Mouse (Mus musculus): ENCODE measurements around the gene Tshz2.
A peak's percentile ranks its signal among the peaks of the same experiment; 100 is the strongest.

The Tshz2 gene

DNA sequence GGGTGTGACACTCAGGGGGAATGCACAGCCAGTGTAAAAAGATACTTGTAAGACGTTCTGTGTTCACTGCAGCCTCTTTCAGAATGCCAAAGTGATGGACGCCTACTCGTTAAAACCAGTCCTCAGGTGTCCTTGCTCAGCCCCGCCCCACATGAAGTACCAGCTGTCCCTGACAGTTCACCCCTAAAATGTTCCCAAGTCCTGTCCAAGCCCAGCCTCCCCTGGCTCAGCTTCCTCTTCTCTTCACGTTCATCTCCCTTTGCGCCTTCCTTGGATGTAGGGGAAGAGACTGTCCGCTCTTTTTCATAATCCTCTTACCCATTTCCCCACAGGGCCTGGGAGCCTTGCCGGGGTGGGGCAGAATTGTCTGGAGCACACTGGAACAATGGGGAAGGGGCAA, 374.0 kb downstream of the Tshz2 start:
- no peak for DNase-seq (ENCODE audit: low read depth, low spot score)

DNA sequence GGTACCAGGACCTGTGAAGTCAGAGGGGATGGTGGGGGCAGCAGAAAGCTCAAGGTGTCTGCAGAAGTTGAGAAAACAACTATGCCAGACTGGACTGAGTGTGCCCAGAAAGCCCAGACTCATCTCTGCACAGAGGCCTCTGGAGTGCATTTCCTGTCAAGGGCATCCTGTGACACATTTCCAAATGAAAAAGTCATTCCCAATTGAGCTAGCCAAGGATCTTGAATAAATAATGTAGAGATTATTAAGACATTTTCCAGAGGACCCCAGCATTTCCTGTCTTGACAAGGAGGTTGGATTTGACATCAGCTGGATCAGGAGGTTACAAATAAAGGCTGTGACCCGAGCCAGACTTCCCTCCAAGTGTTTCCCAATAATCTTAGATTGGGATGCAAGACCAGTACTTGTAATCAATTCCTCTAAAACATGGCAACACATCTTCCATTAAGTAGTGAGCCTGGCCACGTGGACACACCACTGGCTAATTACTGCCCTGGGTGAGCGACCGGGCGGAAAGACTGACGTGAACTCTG, 374.7 kb downstream of the Tshz2 start:
- DNase-seq (ENCODE audit: low read depth, low spot score): no peak

- DNase-seq (ENCODE audit: low read depth, low spot score): no peak
Measured at GRCm38 (mm10) chr2:170009729-170010128, 376.9 kb downstream of the Tshz2 start.

GRCm38 (mm10) chr2:170011858-170012257, 379.0 kb downstream of the Tshz2 start:
- DNase-seq (ENCODE audit: low read depth, low spot score): no peak

GRCm38 (mm10) chr2:170017302-170017701, 384.5 kb downstream of the Tshz2 start:
- no peak for DNase-seq (ENCODE audit: low read depth, low spot score)

DNA sequence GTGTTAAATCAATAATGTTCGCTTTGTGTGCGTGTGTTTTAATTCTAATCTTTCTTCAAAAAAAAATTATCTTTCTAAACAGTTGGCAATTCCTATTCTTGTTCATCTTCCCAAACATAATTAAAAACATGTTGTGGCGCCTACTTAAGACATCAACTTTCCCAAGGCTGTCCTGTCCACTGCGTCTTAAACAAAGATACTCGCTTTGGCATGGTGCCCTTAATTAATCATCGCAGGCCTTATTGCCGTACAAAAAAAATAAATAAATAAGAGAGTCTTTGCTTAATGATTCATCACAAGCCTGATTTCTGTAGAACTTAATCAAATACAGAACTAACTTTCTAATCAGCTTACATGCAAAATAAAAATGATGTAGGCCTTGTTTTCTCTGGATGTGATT, 385.1 kb downstream of the Tshz2 start:
- no peak for DNase-seq (ENCODE audit: low read depth, low spot score)

- DNase-seq (ENCODE audit: low read depth, low spot score): no peak
Measured at GRCm38 (mm10) chr2:170022953-170023352, 390.1 kb downstream of the Tshz2 start.

GRCm38 (mm10) chr2:170023741-170024140, 390.9 kb downstream of the Tshz2 start:
- no peak for DNase-seq (ENCODE audit: low read depth, low spot score)

- no peak for DNase-seq (ENCODE audit: low read depth, low spot score)
Measured at GRCm38 (mm10) chr2:170024939-170025338, 392.1 kb downstream of the Tshz2 start.

DNA sequence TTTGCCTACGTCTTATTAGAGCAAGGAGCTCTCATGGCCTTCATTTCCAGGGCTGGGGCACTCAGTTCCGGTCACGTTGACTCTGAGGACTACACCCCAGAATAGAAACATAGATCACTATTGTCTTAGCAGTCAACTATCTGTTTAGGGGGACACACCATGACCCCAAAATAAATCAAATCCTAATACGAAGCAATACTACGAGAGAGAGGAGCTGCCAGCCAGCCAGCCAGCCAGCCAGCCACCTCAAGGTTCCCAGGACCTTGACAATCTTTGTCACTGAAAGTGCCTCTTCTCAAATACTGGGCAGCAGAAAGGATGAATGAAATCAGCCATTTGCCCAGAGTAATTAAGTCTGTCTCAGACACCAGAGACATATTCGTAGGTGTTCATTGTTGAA, 393.1 kb downstream of the Tshz2 start:
- DNase-seq (ENCODE audit: low read depth, low spot score): no peak

DNA sequence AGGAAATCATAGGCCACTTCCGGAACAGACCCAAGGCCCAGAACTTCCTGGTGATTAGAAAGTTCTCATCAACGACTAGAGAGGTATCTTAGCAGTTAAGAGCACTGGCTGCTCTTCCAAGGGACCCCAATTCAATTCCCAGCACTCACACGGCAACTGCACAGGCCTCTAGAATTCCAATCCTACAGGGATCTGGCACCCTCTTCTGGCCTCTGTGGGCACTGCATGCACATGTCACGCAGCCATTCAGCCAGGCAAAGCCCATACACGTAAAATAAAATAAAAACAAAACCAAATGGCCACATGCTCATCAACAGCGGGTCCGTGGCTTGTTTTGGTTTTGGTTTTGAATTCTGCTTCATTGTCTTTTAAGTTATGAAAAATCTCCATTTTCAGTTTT, 395.0 kb downstream of the Tshz2 start:
- DNase-seq (ENCODE audit: low read depth, low spot score): no peak

DNA sequence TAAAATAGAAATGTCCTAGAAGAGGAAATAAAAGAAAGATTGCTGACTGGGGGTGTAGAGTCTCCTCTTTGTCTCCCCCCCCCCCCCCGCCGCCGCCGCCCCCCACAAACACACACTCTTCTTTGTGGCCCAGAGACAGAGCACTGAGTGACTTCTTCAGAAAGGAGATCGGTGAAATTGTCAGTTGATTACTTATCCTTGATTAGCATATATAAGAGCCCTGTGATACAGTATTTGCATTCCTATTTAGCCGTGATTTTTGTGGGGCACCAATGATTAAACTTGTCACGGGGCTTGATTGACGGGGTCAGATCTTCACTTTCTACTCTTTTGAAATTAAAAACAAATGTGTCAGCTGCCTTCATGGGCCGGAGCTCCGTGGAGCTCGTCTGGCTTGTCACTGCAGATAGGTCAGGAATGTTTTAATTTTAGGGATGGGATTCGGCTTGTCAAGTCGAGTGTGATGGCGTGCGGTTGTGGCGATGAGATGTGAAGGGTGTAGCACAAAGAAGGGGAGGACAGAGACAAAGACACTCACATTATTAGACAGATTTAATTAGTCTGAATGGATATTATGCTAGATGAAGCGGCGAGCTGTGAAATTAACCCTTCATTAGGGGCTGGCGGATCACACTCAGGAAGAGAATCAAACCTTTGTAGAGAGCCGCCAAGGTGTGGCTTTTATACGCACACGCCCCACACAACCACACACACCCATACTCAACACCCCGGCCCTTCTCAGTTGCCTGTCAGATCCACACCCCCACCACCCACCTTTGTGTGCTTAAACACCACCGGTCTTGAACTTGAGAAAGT, 395.9 kb downstream of the Tshz2 start:
- no peak for DNase-seq (ENCODE audit: low read depth, low spot score)

DNA sequence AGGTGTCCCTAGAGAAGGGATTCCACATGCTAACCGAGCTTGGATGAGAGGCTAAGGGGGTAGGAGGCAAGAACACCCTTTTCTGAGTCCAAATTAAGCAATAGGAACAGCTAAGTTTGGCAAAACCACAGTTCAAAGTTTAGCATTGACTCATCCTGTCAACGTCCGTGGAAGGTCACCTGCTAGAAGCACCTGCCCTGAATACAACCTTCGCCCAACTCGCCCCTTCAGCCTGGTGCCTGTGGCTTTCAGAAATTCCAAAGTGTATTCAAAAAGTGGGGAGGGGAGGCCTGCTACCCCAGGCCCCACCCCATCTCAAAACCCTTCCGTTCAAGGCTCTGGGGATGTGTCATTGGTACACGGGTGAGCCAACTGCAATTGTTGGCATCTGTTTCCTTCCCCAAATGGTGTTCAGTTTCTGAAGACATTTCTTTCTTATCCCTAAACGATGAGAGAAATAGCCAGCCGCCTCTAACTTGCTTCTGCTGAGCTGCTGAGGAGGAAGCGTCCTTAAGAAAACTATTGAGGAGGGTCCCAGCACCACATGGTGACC, 396.6 kb downstream of the Tshz2 start:
- no peak for DNase-seq (ENCODE audit: low read depth, low spot score)

DNA sequence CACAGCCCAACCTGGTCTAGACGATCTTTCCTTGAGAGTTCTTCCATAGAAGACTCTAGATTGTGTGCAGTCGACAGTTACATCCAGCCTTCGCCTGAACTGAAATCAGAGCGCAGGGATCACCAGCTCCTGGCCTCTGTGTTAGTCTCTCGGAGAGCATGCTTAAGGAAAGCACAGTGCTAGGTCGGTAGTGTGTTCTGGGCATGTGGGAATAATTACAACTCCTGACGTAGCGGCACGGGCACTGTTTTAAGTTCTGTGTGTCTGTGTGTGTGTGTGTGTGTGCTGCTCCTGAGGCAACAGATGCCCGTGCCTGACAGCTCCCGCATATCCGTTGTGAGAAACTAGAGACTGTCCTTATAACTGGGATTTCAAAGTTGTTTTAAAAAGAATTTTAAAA, 398.4 kb downstream of the Tshz2 start:
- DNase-seq (ENCODE audit: low read depth, low spot score): no peak

DNA sequence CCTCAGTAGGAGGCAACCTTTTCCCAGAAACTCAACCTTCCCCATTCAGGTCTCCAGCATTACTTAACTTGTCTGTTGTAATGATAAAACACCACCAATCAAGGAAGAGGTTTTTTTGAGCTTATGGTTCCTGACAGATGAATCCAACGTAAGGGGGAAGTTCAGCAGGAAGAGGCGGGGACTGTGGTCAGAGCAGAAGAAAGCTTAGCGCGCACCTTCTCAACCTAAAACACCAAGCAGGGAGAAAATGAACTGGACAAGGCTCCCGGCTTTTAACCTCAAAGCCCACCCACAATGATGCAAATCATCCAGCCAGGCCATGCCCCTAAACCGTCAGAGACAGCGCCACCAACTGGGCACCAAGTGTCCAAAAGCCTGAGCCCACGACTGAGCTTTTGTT, 399.1 kb downstream of the Tshz2 start:
- DNase-seq (ENCODE audit: low read depth, low spot score): no peak

GRCm38 (mm10) chr2:170033219-170033618, 400.4 kb downstream of the Tshz2 start:
- no peak for DNase-seq (ENCODE audit: low read depth, low spot score)

DNA sequence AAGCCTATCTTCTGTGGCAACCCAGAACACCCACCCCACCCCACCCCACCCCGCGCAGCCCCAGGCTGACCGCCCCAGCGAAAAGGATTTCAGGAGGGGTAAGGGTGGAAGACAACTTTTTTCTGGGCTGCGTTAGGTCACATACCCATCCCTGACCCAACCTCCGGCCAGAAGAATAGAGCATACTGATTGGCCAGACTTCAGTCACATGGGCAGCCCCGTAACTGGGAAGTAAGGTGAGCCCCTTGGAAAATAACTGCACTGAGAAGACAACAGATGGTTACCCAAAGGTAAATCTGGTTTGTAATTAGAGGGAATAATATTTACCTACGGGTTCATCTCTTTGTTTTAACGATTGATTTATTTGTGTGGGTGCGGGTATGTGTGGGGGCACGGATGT, 402.0 kb downstream of the Tshz2 start:
- DNase-seq (ENCODE audit: low read depth, low spot score): no peak

GRCm38 (mm10) chr2:170036791-170037241, 404.0 kb downstream of the Tshz2 start:
- peak; percentile 66 for DNase-seq (ENCODE audit: low read depth, low spot score)

- no peak for DNase-seq (ENCODE audit: low read depth, low spot score)
Measured at GRCm38 (mm10) chr2:170037346-170037745, 404.5 kb downstream of the Tshz2 start.

DNA sequence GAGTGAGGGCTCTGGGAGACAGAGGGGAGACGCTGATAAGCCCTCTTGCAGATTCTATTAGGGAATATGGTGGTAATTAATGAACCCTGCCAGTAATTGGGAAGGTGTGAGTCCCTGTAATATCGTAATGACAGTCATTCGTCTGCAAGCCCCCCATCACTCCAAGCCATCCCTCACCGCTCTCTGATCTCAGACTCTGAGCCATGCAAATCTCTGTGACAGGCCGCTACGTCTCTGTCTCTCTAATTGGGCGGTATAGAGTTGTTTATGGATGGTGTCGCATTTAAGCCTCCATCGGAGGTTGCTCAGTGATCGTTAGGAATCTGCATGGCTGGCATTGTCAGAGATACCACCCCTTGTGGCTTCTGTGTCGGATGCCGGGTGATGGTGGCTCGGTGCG, 407.0 kb downstream of the Tshz2 start:
- no peak for DNase-seq (ENCODE audit: low read depth, low spot score)

GRCm38 (mm10) chr2:170041101-170041500, 408.3 kb downstream of the Tshz2 start:
- DNase-seq (ENCODE audit: low read depth, low spot score): no peak

GRCm38 (mm10) chr2:170042471-170043213, 409.8 kb downstream of the Tshz2 start:
- no peak for DNase-seq (ENCODE audit: low read depth, low spot score)

Data from brain, embryonic 18.5 days (tissue).